Mouse (Mus musculus): ENCODE data around the gene Gen1. TPM values are rescaled to one million over a fixed set of nuclear protein-coding genes. Genes with fewer than 3 reads are reported as not detected.

The Gen1 gene
- polyA plus RNA-seq (2016; fragmentation: Nextera tagmentation; extraction: Ambion mirVana), result 11.0 and 13.5 TPM in 2 replicates

- Histone ChIP-seq H3K4me1 (peaks cover 15% of the 10 kb centered on the region; the same call in 1 of the 2 replicates), H3K36me3 (no peaks in the 10 kb centered on the region), H3K9me3 (no peaks in the 10 kb centered on the region), H3K27me3 (ENCODE audit: insufficient read depth, poor library complexity, severe bottlenecking) (no peaks in the 10 kb centered on the region), H3K4me3 (peak within 1 kb of the TSS; percentile 87), H3K27ac (peak within 1 kb of the TSS; percentile 99)
- WGBS, result under 1% methylated on average over 83 of the region's 83 CpGs
- DNase-seq (ENCODE audit: low spot score), result peak; percentile 98
Observed at GRCm38 (mm10) chr12:11265382-11266281, at the start of gene Gen1, which contains the start of gene Smc6. Gen1 (minus strand) TSS chr12:11265801. Smc6 (plus strand) TSS chr12:11265886.

GRCm38 (mm10) chr12:11313840-11314239 lies 48.2 kb upstream of the Gen1 start:
- 82% methylated on average over 1 of the region's 1 CpGs for WGBS
- Histone ChIP-seq H3K27ac (no peak overlapping the region), H3K4me3 (no peak overlapping the region), H3K27me3 (ENCODE audit: insufficient read depth, poor library complexity, severe bottlenecking) (no peaks in the 10 kb centered on the region), H3K9me3 (no peaks in the 10 kb centered on the region), H3K4me1 (no peaks in the 10 kb centered on the region), H3K36me3 (peaks cover 51% of the 10 kb centered on the region)
- DNase-seq (ENCODE audit: low spot score), result no peak

- no peak for DNase-seq (ENCODE audit: low spot score)
- H3K27me3 ChIP-seq (ENCODE audit: insufficient read depth, poor library complexity, severe bottlenecking), result no peaks in the 10 kb centered on the region
- H3K4me3 ChIP-seq, result no peak overlapping the region
- no peak overlapping the region for H3K27ac ChIP-seq
- no peaks in the 10 kb centered on the region for H3K4me1 ChIP-seq
- H3K9me3 ChIP-seq, result no peaks in the 10 kb centered on the region
- WGBS, result 93% methylated on average over 2 of the region's 2 CpGs
- peaks cover 55% of the 10 kb centered on the region for H3K36me3 ChIP-seq
Observed at GRCm38 (mm10) chr12:11311106-11311505, 45.5 kb upstream of the Gen1 start.

GRCm38 (mm10) chr12:11306753-11307645 lies 41.4 kb upstream of the Gen1 start:
- peaks cover 73% of the 10 kb centered on the region for H3K36me3 ChIP-seq
- no peaks in the 10 kb centered on the region for H3K4me1 ChIP-seq
- no peaks in the 10 kb centered on the region for H3K27me3 ChIP-seq (ENCODE audit: insufficient read depth, poor library complexity, severe bottlenecking)
- no peak overlapping the region for H3K27ac ChIP-seq
- no peak for DNase-seq (ENCODE audit: low spot score)
- no peaks in the 10 kb centered on the region for H3K9me3 ChIP-seq
- 90% methylated on average over 8 of the region's 8 CpGs for WGBS
- no peak overlapping the region for H3K4me3 ChIP-seq

- Histone ChIP-seq H3K27ac (no peak overlapping the region), H3K4me1 (no peaks in the 10 kb centered on the region), H3K9me3 (no peaks in the 10 kb centered on the region), H3K36me3 (peaks cover 79% of the 10 kb centered on the region), H3K4me3 (no peak overlapping the region), H3K27me3 (ENCODE audit: insufficient read depth, poor library complexity, severe bottlenecking) (no peaks in the 10 kb centered on the region)
- no peak for DNase-seq (ENCODE audit: low spot score)
- WGBS, result 95% methylated on average over 1 of the region's 1 CpGs
Observed at GRCm38 (mm10) chr12:11300858-11301257, 35.3 kb upstream of the Gen1 start.

GRCm38 (mm10) chr12:11286382-11286781 lies 20.8 kb upstream of the Gen1 start:
- DNase-seq (ENCODE audit: low spot score), result no peak
- no peak overlapping the region for H3K27ac ChIP-seq
- H3K27me3 ChIP-seq (ENCODE audit: insufficient read depth, poor library complexity, severe bottlenecking), result no peaks in the 10 kb centered on the region
- no peak overlapping the region for H3K4me3 ChIP-seq
- WGBS, result 79% methylated on average over 2 of the region's 2 CpGs
- H3K36me3 ChIP-seq, result peaks cover 90% of the 10 kb centered on the region
- no peaks in the 10 kb centered on the region for H3K4me1 ChIP-seq
- H3K9me3 ChIP-seq, result no peaks in the 10 kb centered on the region

GRCm38 (mm10) chr12:11281584-11281983 lies 16.0 kb upstream of the Gen1 start:
- Histone ChIP-seq H3K9me3 (no peaks in the 10 kb centered on the region), H3K36me3 (peaks cover 88% of the 10 kb centered on the region), H3K27ac (no peak overlapping the region), H3K4me3 (no peak overlapping the region), H3K27me3 (ENCODE audit: insufficient read depth, poor library complexity, severe bottlenecking) (no peaks in the 10 kb centered on the region), H3K4me1 (no peaks in the 10 kb centered on the region)
- DNase-seq (ENCODE audit: low spot score), result no peak
- 90% methylated on average over 2 of the region's 2 CpGs for WGBS

GRCm38 (mm10) chr12:11279886-11280285 lies 14.3 kb upstream of the Gen1 start:
- WGBS, result 89% methylated on average over 3 of the region's 3 CpGs
- no peaks in the 10 kb centered on the region for H3K4me1 ChIP-seq
- peaks cover 78% of the 10 kb centered on the region for H3K36me3 ChIP-seq
- no peak overlapping the region for H3K27ac ChIP-seq
- H3K27me3 ChIP-seq (ENCODE audit: insufficient read depth, poor library complexity, severe bottlenecking), result no peaks in the 10 kb centered on the region
- no peaks in the 10 kb centered on the region for H3K9me3 ChIP-seq
- DNase-seq (ENCODE audit: low spot score), result no peak
- H3K4me3 ChIP-seq, result no peak overlapping the region

GRCm38 (mm10) chr12:11277207-11277606 lies 11.6 kb upstream of the Gen1 start:
- no peak for DNase-seq (ENCODE audit: low spot score)
- WGBS, result 94% methylated on average over 6 of the region's 6 CpGs
- Histone ChIP-seq H3K27me3 (ENCODE audit: insufficient read depth, poor library complexity, severe bottlenecking) (no peaks in the 10 kb centered on the region), H3K36me3 (peaks cover 82% of the 10 kb centered on the region), H3K4me3 (no peak overlapping the region), H3K27ac (no peak overlapping the region), H3K9me3 (no peaks in the 10 kb centered on the region), H3K4me1 (no peaks in the 10 kb centered on the region)

- no peak overlapping the region for H3K4me3 ChIP-seq
- no peaks in the 10 kb centered on the region for H3K9me3 ChIP-seq
- H3K27ac ChIP-seq, result no peak overlapping the region
- H3K4me1 ChIP-seq, result no peaks in the 10 kb centered on the region
- DNase-seq (ENCODE audit: low spot score), result no peak
- H3K36me3 ChIP-seq, result peaks cover 78% of the 10 kb centered on the region
- H3K27me3 ChIP-seq (ENCODE audit: insufficient read depth, poor library complexity, severe bottlenecking), result no peaks in the 10 kb centered on the region
- 95% methylated on average over 2 of the region's 2 CpGs for WGBS
Observed at GRCm38 (mm10) chr12:11276632-11277031, 11.0 kb upstream of the Gen1 start.

- H3K36me3 ChIP-seq, result peaks cover 47% of the 10 kb centered on the region
- H3K4me3 ChIP-seq, result no peak overlapping the region
- H3K27me3 ChIP-seq (ENCODE audit: insufficient read depth, poor library complexity, severe bottlenecking), result no peaks in the 10 kb centered on the region
- H3K27ac ChIP-seq, result no peak overlapping the region
- 67% methylated on average over 1 of the region's 1 CpGs for WGBS
- no peak for DNase-seq (ENCODE audit: low spot score)
- no peaks in the 10 kb centered on the region for H3K9me3 ChIP-seq
- H3K4me1 ChIP-seq, result peaks cover 6% of the 10 kb centered on the region; the same call in 1 of the 2 replicates
Observed at GRCm38 (mm10) chr12:11273185-11273584, 7.6 kb upstream of the Gen1 start.

- Histone ChIP-seq H3K27me3 (ENCODE audit: insufficient read depth, poor library complexity, severe bottlenecking) (no peaks in the 10 kb centered on the region), H3K4me1 (peaks cover 9% of the 10 kb centered on the region; the same call in 1 of the 2 replicates), H3K9me3 (no peaks in the 10 kb centered on the region), H3K27ac (no peak overlapping the region), H3K4me3 (no peak overlapping the region), H3K36me3 (peaks cover 41% of the 10 kb centered on the region)
- DNase-seq (ENCODE audit: low spot score), result no peak
- 94% methylated on average over 4 of the region's 4 CpGs for WGBS
Observed at GRCm38 (mm10) chr12:11272568-11272967, 7.0 kb upstream of the Gen1 start.

GRCm38 (mm10) chr12:11267030-11267429 lies 1.4 kb upstream of the Gen1 start:
- no peak for DNase-seq (ENCODE audit: low spot score)
- peak overlapping the region; percentile 87 for H3K4me3 ChIP-seq
- no peaks in the 10 kb centered on the region for H3K36me3 ChIP-seq
- H3K4me1 ChIP-seq, result peaks cover 15% of the 10 kb centered on the region; the same call in 1 of the 2 replicates
- no peaks in the 10 kb centered on the region for H3K27me3 ChIP-seq (ENCODE audit: insufficient read depth, poor library complexity, severe bottlenecking)
- H3K9me3 ChIP-seq, result no peaks in the 10 kb centered on the region
- peak overlapping the region; percentile 99 for H3K27ac ChIP-seq
- WGBS, result 11% methylated on average over 4 of the region's 4 CpGs

Data from heart, embryonic 10.5 days (tissue).